Mouse (Mus musculus): ENCODE measurements at regions not wholly inside any gene's neighbourhood (a gene's known extent, or its start where the extent isn't known, plus 50 kb on each side); places are given as distances from the start of the nearest gene placed in this dataset.
A peak's percentile ranks its signal among the peaks of the same experiment; 100 is the strongest.

GRCm38 (mm10) chr11:6774656-6775055 is 62.8 kb downstream of the Gm11983 start:
- no peaks in the 10 kb centered on the region for H3K36me3 ChIP-seq (replicated peaks; ENCODE audit: control insufficient read depth, insufficient read depth, low read depth)
- no peak for DNase-seq (ENCODE audit: low read depth in 3 of 3, low spot score in 3 of 3)
- no peak overlapping the region for H3K4me3 ChIP-seq (ENCODE audit: insufficient read depth in 1 of 2, low read depth in 2 of 2, low read length in 2 of 2)
- H3K27ac ChIP-seq: no peak overlapping the region
- TF ChIP-seq EP300 (IDR thresholded peaks at IDR 0.05; ENCODE audit: low read depth): no peak
- TF ChIP-seq CTCF (IDR thresholded peaks at IDR 0.05; ENCODE audit: low read depth): no peak
- H3K4me2 ChIP-seq (ENCODE audit: low read depth): no peak overlapping the region
- no peaks in the 10 kb centered on the region for H3K4me1 ChIP-seq (replicated peaks; ENCODE audit: control insufficient read depth in 2 of 2, insufficient read depth in 2 of 2, low read length in 1 of 2)
- ATAC-seq (ENCODE audit: insufficient read depth): no peak
- 53% methylated on average over 4 of the region's 4 CpGs for WGBS (ENCODE audit: insufficient replicate concordance)
- H3K9ac ChIP-seq (replicated peaks): no peak overlapping the region
- no peaks in the 10 kb centered on the region for H3K27me3 ChIP-seq (ENCODE audit: control insufficient read depth, insufficient read depth, low read length)
- H3K9me3 ChIP-seq (ENCODE audit: control insufficient read depth, low read length): no peaks in the 10 kb centered on the region

- DNase-seq (ENCODE audit: low read depth in 3 of 3, low spot score in 3 of 3) (no peak), ATAC-seq (ENCODE audit: insufficient read depth) (no peak)
- WGBS (ENCODE audit: insufficient replicate concordance): 58% methylated on average over 5 of the region's 5 CpGs
Observed at GRCm38 (mm10) chr11:6773951-6774350, 63.5 kb downstream of the Gm11983 start.

GRCm38 (mm10) chr11:6773364-6773763 is 64.1 kb downstream of the Gm11983 start:
- ATAC-seq (ENCODE audit: insufficient read depth) (no peak), DNase-seq (ENCODE audit: low read depth in 3 of 3, low spot score in 3 of 3) (no peak)
- Histone ChIP-seq H3K4me3 (ENCODE audit: insufficient read depth in 1 of 2, low read depth in 2 of 2, low read length in 2 of 2) (no peak overlapping the region), H3K27ac (no peak overlapping the region), H3K4me1 (replicated peaks; ENCODE audit: control insufficient read depth in 2 of 2, insufficient read depth in 2 of 2, low read length in 1 of 2) (no peaks in the 10 kb centered on the region), H3K4me2 (ENCODE audit: low read depth) (no peak overlapping the region), H3K36me3 (replicated peaks; ENCODE audit: control insufficient read depth, insufficient read depth, low read depth) (no peaks in the 10 kb centered on the region), H3K9me3 (ENCODE audit: control insufficient read depth, low read length) (no peaks in the 10 kb centered on the region), H3K9ac (replicated peaks) (no peak overlapping the region), H3K27me3 (ENCODE audit: control insufficient read depth, insufficient read depth, low read length) (no peaks in the 10 kb centered on the region)
- WGBS (ENCODE audit: insufficient replicate concordance): 17% methylated on average over 1 of the region's 1 CpGs
- no peak for TF ChIP-seq EP300 (IDR thresholded peaks at IDR 0.05; ENCODE audit: low read depth)
- TF ChIP-seq CTCF (IDR thresholded peaks at IDR 0.05; ENCODE audit: low read depth): no peak

More at GRCm38 (mm10) chr11:6773951-6774350, 63.5 kb downstream of the Gm11983 start:
- Histone ChIP-seq H3K4me1 (replicated peaks; ENCODE audit: control insufficient read depth in 2 of 2, insufficient read depth in 2 of 2, low read length in 1 of 2) (no peaks in the 10 kb centered on the region), H3K4me3 (ENCODE audit: insufficient read depth in 1 of 2, low read depth in 2 of 2, low read length in 2 of 2) (no peak overlapping the region), H3K36me3 (replicated peaks; ENCODE audit: control insufficient read depth, insufficient read depth, low read depth) (no peaks in the 10 kb centered on the region), H3K9me3 (ENCODE audit: control insufficient read depth, low read length) (no peaks in the 10 kb centered on the region), H3K27me3 (ENCODE audit: control insufficient read depth, insufficient read depth, low read length) (no peaks in the 10 kb centered on the region), H3K4me2 (ENCODE audit: low read depth) (no peak overlapping the region), H3K9ac (replicated peaks) (no peak overlapping the region), H3K27ac (no peak overlapping the region)
- no peak for TF ChIP-seq CTCF (IDR thresholded peaks at IDR 0.05; ENCODE audit: low read depth)
- no peak for TF ChIP-seq EP300 (IDR thresholded peaks at IDR 0.05; ENCODE audit: low read depth)

- H3K36me3 ChIP-seq (replicated peaks; ENCODE audit: control insufficient read depth, insufficient read depth, low read depth): no peaks in the 10 kb centered on the region
- no peak overlapping the region for H3K9ac ChIP-seq (replicated peaks)
- 55% methylated on average over 7 of the region's 7 CpGs for whole genome bisulfite sequencing (ENCODE audit: insufficient replicate concordance)
- no peak overlapping the region for H3K27ac ChIP-seq
- ATAC-seq (ENCODE audit: insufficient read depth) (no peak), DNase-seq (ENCODE audit: low read depth in 3 of 3, low spot score in 3 of 3) (no peak)
- no peaks in the 10 kb centered on the region for H3K27me3 ChIP-seq (ENCODE audit: control insufficient read depth, insufficient read depth, low read length)
- no peak for TF ChIP-seq CTCF (IDR thresholded peaks at IDR 0.05; ENCODE audit: low read depth)
- TF ChIP-seq EP300 (IDR thresholded peaks at IDR 0.05; ENCODE audit: low read depth): no peak
- H3K4me2 ChIP-seq (ENCODE audit: low read depth): no peak overlapping the region
- H3K4me1 ChIP-seq (replicated peaks; ENCODE audit: control insufficient read depth in 2 of 2, insufficient read depth in 2 of 2, low read length in 1 of 2): no peaks in the 10 kb centered on the region
- H3K4me3 ChIP-seq (ENCODE audit: insufficient read depth in 1 of 2, low read depth in 2 of 2, low read length in 2 of 2): no peak overlapping the region
- H3K9me3 ChIP-seq (ENCODE audit: control insufficient read depth, low read length): no peaks in the 10 kb centered on the region
Observed at GRCm38 (mm10) chr11:6769437-6769765, 68.1 kb downstream of the Gm11983 start.

- Histone ChIP-seq H3K9ac (replicated peaks) (no peak overlapping the region), H3K27me3 (ENCODE audit: control insufficient read depth, insufficient read depth, low read length) (no peaks in the 10 kb centered on the region), H3K4me3 (ENCODE audit: insufficient read depth in 1 of 2, low read depth in 2 of 2, low read length in 2 of 2) (no peak overlapping the region), H3K4me1 (replicated peaks; ENCODE audit: control insufficient read depth in 2 of 2, insufficient read depth in 2 of 2, low read length in 1 of 2) (no peaks in the 10 kb centered on the region), H3K4me2 (ENCODE audit: low read depth) (no peak overlapping the region), H3K36me3 (replicated peaks; ENCODE audit: control insufficient read depth, insufficient read depth, low read depth) (no peaks in the 10 kb centered on the region), H3K27ac (no peak overlapping the region), H3K9me3 (ENCODE audit: control insufficient read depth, low read length) (no peaks in the 10 kb centered on the region)
- no peak for ATAC-seq (ENCODE audit: insufficient read depth)
- TF ChIP-seq EP300 (IDR thresholded peaks at IDR 0.05; ENCODE audit: low read depth): no peak
- peak; percentile 96 for TF ChIP-seq CTCF (IDR thresholded peaks at IDR 0.05; ENCODE audit: low read depth)
- WGBS (ENCODE audit: insufficient replicate concordance): 43% methylated on average over 22 of the region's 22 CpGs
- DNase-seq (ENCODE audit: low read depth in 3 of 3, low spot score in 3 of 3): peak in 1 of 3 experiments; percentile 7
Observed at GRCm38 (mm10) chr11:6768599-6769436, 68.6 kb downstream of the Gm11983 start.

Measured in liver, embryonic 14.5 days (tissue).